Mouse (Mus musculus): ENCODE results near the gene Klf5. TPM values are rescaled to one million over a fixed set of nuclear protein-coding genes. Genes with fewer than 3 reads are reported as not detected.

The Klf5 gene
- polyA plus RNA-seq, 1 experiment, result 232 TPM

DNA sequence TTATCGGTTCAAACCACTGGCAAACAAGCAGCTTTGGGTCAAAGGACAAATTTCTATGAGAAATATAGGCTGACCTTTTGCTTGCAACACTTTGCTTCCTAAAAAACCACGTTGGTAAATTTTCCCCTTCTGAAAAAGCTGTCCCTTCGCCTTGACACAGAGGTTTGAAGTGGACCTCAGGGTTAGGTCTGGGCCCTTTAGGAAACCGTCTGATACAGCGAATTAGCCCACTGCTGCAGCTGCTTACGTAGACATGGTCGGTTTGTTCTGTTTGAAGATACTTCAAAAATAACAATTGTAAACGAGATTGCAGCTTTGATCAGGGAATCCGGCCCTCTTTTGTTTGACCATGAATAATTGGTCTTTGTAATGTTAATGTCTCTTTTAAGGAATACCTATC, 20.2 kb upstream of the Klf5 start:
- Histone ChIP-seq H3K4me3 (ENCODE audit: low read depth, low read length) (no peak overlapping the region), H3K27ac (ENCODE audit: insufficient read depth, low read depth, low read length) (0 out of 2 replicates have a peak overlapping the region, but pooled peaks have one; percentile 28), H3K4me1 (ENCODE audit: control insufficient read depth, insufficient read depth, insufficient read length, low read length) (peaks cover 5% of the 10 kb centered on the region; the same call in 1 of the 2 replicates), H3K36me3 (ENCODE audit: control insufficient read depth, insufficient read depth, low read length) (no peaks in the 10 kb centered on the region), H3K27me3 (ENCODE audit: control insufficient read depth, insufficient read depth, low read length) (no peaks in the 10 kb centered on the region)
- TF ChIP-seq POLR2A (IDR thresholded peaks at IDR 0.05; ENCODE audit: low read depth, low read length) (no peak), CTCF (IDR thresholded peaks at IDR 0.05; ENCODE audit: extremely low read depth, insufficient read length, insufficient replicate concordance, low read depth, low read length) (no peak)
- 22% methylated on average over 9 of the region's 9 CpGs for WGBS

DNA sequence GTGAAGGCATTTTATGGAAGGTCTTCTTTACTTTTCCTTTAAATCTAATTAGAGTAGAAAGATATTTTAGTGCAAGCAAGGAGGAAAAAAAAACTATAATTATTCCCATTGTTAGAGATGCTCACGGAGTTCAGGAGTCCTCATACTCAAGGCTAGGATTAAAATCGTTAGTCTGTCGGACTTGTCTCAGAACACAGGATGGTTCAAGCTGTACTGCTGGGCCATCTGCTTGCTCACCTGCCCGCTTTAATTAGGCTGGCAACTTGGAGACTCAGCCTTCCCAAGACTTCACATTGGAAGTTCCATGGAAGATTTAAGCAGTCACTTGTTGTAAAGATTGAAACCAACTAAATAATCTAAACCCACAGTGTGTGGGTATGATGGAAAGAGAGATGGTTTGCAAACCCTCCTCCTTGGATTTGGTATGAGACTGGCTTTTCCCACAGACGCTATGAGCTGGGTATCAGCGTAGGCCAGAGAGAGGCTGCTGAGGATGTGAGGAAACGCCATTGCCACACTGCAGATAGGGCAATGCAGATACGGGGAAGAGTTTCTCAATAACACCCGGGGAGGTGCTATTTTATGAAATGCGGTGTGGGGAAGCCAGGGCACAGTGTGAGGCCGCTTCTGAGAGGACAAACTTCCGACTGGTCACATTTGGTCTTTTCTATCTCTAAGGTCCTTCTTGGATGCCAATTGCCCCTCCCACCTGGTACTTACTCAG, 19.6 kb upstream of the Klf5 start:
- H3K27ac ChIP-seq (ENCODE audit: insufficient read depth, low read depth, low read length), result peak overlapping the region; percentile 14
- H3K4me1 ChIP-seq (ENCODE audit: control insufficient read depth, insufficient read depth, insufficient read length, low read length), result peaks cover 5% of the 10 kb centered on the region; the same call in 1 of the 2 replicates
- TF ChIP-seq POLR2A (IDR thresholded peaks at IDR 0.05; ENCODE audit: low read depth, low read length) (no peak), CTCF (IDR thresholded peaks at IDR 0.05; ENCODE audit: extremely low read depth, insufficient read length, insufficient replicate concordance, low read depth, low read length) (no peak)
- H3K27me3 ChIP-seq (ENCODE audit: control insufficient read depth, insufficient read depth, low read length), result no peaks in the 10 kb centered on the region
- H3K36me3 ChIP-seq (ENCODE audit: control insufficient read depth, insufficient read depth, low read length), result no peaks in the 10 kb centered on the region
- WGBS, result 28% methylated on average over 12 of the region's 12 CpGs
- H3K4me3 ChIP-seq (ENCODE audit: low read depth, low read length), result no peak overlapping the region

DNA sequence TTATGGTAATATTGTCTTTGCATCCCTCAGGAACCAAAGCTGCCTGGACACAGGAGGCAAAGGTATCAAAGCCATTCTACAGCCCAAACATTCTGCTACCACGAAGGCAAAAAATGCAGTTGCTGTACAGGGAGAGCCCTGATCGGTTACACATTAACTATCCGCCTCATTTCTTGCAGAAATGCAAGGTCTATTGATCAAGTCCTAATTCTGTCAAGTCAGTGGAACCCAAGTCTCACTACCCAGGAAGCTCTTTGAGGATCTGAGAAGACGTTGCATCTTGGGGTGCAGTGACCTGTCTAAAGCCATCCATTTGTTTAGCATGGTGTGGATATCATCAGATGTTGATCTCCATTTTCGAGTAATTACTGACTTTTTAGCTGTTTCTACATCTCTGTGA, 18.1 kb upstream of the Klf5 start:
- H3K27ac ChIP-seq (ENCODE audit: insufficient read depth, low read depth, low read length), result peak overlapping the region; percentile 85
- H3K4me3 ChIP-seq (ENCODE audit: low read depth, low read length), result no peak overlapping the region
- WGBS, result 28% methylated on average over 5 of the region's 5 CpGs

DNA sequence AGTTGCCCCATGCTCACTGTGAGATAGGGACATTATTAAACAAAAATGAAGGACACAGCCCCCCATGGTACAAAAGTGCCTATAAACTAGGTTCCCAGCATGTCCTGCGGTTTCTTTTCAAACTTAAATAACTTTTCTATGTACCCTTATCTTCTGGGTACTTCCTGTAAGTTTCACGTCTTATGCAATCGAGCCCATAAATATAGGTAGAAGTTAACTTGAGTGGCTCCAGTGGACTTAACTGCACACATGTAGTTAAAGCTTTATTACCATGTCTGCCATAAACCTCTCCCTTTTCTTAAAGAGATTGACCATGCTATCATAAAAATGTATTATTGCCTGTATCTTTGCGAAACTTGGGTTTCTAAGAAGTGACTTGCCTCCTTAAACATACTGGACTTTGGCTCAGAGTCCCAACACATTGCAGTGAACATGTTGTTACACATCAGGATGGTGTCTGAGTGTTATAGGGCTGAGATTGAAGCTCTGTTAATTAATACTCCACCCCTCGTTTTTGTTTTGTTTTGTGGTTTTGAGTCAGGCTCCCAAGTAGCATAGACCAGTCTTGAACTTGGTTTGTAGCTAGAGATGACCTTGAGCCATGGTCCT, 17.6 kb upstream of the Klf5 start:
- Histone ChIP-seq H3K27me3 (ENCODE audit: control insufficient read depth, insufficient read depth, low read length) (no peaks in the 10 kb centered on the region), H3K4me3 (ENCODE audit: low read depth, low read length) (no peak overlapping the region), H3K27ac (ENCODE audit: insufficient read depth, low read depth, low read length) (peak overlapping the region; percentile 89), H3K4me1 (ENCODE audit: control insufficient read depth, insufficient read depth, insufficient read length, low read length) (peaks cover 4% of the 10 kb centered on the region; the same call in 1 of the 2 replicates), H3K36me3 (ENCODE audit: control insufficient read depth, insufficient read depth, low read length) (no peaks in the 10 kb centered on the region)
- TF ChIP-seq POLR2A (IDR thresholded peaks at IDR 0.05; ENCODE audit: low read depth, low read length) (no peak), CTCF (IDR thresholded peaks at IDR 0.05; ENCODE audit: extremely low read depth, insufficient read length, insufficient replicate concordance, low read depth, low read length) (no peak)
- WGBS, result 18% methylated on average over 5 of the region's 5 CpGs

More for the DNA sequence above, 18.1 kb upstream of the Klf5 start:
- TF ChIP-seq POLR2A (IDR thresholded peaks at IDR 0.05; ENCODE audit: low read depth, low read length) (no peak), CTCF (IDR thresholded peaks at IDR 0.05; ENCODE audit: extremely low read depth, insufficient read length, insufficient replicate concordance, low read depth, low read length) (no peak)
- H3K36me3 ChIP-seq (ENCODE audit: control insufficient read depth, insufficient read depth, low read length), result no peaks in the 10 kb centered on the region
- H3K4me1 ChIP-seq (ENCODE audit: control insufficient read depth, insufficient read depth, insufficient read length, low read length), result peaks cover 5% of the 10 kb centered on the region; the same call in 1 of the 2 replicates
- H3K27me3 ChIP-seq (ENCODE audit: control insufficient read depth, insufficient read depth, low read length), result no peaks in the 10 kb centered on the region

DNA sequence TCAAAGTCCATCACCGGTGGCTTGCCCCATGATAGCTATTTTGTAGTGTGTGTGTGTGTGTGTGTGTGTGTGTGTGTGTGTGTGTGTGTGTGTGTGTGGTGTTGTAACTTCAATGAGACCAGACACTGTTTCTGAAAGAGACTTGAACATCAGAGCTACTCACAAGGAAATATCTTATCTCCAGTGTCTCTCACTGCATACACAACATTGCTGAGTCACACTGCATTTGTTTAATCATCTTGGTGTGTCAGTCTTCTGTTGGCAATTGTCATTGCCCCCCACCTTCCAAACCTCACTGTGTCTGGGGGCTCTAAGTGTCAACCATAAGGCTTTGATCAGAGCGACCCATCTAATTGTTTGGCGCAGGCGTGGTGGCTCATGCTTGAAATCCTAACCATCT, 13.0 kb upstream of the Klf5 start:
- Histone ChIP-seq H3K27me3 (ENCODE audit: control insufficient read depth, insufficient read depth, low read length) (no peaks in the 10 kb centered on the region), H3K4me1 (ENCODE audit: control insufficient read depth, insufficient read depth, insufficient read length, low read length) (peaks cover 3% of the 10 kb centered on the region; the same call in 1 of the 2 replicates), H3K4me3 (ENCODE audit: low read depth, low read length) (no peak overlapping the region), H3K27ac (ENCODE audit: insufficient read depth, low read depth, low read length) (no peak overlapping the region), H3K36me3 (ENCODE audit: control insufficient read depth, insufficient read depth, low read length) (no peaks in the 10 kb centered on the region)
- TF ChIP-seq CTCF (IDR thresholded peaks at IDR 0.05; ENCODE audit: extremely low read depth, insufficient read length, insufficient replicate concordance, low read depth, low read length) (no peak), POLR2A (IDR thresholded peaks at IDR 0.05; ENCODE audit: low read depth, low read length) (no peak)
- WGBS, result 75% methylated on average over 4 of the region's 4 CpGs

DNA sequence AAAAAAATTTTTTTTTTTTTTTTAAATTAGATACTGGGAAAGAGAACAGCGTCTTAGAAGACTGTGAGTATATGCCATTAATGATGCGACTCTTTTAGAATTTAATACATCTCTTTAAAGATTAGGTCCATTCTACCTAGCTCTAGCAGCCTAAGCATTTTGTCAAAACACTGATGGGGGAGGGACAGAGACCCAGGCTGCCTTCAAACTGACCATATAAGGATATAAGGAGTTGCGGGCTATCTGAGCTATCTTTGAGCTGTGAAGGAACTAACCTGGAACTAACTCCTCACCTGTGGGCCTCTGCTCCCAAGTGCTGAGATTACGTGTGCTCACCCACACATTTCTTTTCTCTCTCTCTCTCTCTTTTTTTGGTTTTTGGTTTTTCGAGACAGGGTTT, 6.3 kb upstream of the Klf5 start:
- H3K4me3 ChIP-seq (ENCODE audit: low read depth, low read length), result no peak overlapping the region
- no peaks in the 10 kb centered on the region for H3K36me3 ChIP-seq (ENCODE audit: control insufficient read depth, insufficient read depth, low read length)
- H3K4me1 ChIP-seq (ENCODE audit: control insufficient read depth, insufficient read depth, insufficient read length, low read length), result no peaks in the 10 kb centered on the region; the same call in 1 of the 2 replicates
- H3K27ac ChIP-seq (ENCODE audit: insufficient read depth, low read depth, low read length), result no peak overlapping the region
- no peaks in the 10 kb centered on the region for H3K27me3 ChIP-seq (ENCODE audit: control insufficient read depth, insufficient read depth, low read length)
- 92% methylated on average over 5 of the region's 5 CpGs for WGBS
- TF ChIP-seq POLR2A (IDR thresholded peaks at IDR 0.05; ENCODE audit: low read depth, low read length), result no peak
- no peak for TF ChIP-seq CTCF (IDR thresholded peaks at IDR 0.05; ENCODE audit: extremely low read depth, insufficient read length, insufficient replicate concordance, low read depth, low read length)

DNA sequence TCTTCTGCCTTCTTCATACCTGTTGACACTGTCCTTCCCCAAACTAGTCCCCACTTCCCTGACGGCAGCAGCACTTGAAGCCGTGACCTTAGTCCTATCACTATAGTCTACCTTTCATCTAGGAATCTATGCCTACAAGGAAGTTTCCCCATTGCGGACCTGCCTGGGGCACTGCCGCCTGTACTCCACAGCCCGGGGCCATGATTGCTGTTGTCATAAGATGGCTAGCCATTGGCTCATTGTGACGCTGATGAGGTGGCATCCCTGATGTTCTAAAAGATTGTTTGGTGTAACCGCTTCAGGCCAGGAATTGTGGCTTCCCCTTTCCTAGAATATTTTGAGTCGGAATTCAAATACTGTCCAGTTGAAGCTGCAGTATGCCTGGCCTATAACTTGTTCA, 4.1 kb upstream of the Klf5 start:
- Histone ChIP-seq H3K27ac (ENCODE audit: insufficient read depth, low read depth, low read length) (peak overlapping the region; percentile 11; the same call in 1 of the 2 replicates), H3K27me3 (ENCODE audit: control insufficient read depth, insufficient read depth, low read length) (no peaks in the 10 kb centered on the region), H3K36me3 (ENCODE audit: control insufficient read depth, insufficient read depth, low read length) (peaks cover 2% of the 10 kb centered on the region; the same call in 1 of the 2 replicates), H3K4me1 (ENCODE audit: control insufficient read depth, insufficient read depth, insufficient read length, low read length) (no peaks in the 10 kb centered on the region; the same call in 1 of the 2 replicates), H3K4me3 (ENCODE audit: low read depth, low read length) (no peak overlapping the region)
- WGBS, result 42% methylated on average over 8 of the region's 8 CpGs
- no peak for TF ChIP-seq CTCF (IDR thresholded peaks at IDR 0.05; ENCODE audit: extremely low read depth, insufficient read length, insufficient replicate concordance, low read depth, low read length)
- no peak for TF ChIP-seq POLR2A (IDR thresholded peaks at IDR 0.05; ENCODE audit: low read depth, low read length)
